Mouse (Mus musculus): ENCODE results near the gene Rps3a1.
A peak's percentile ranks its signal among the peaks of the same experiment; 100 is the strongest.

Rps3a1 gene

DNA sequence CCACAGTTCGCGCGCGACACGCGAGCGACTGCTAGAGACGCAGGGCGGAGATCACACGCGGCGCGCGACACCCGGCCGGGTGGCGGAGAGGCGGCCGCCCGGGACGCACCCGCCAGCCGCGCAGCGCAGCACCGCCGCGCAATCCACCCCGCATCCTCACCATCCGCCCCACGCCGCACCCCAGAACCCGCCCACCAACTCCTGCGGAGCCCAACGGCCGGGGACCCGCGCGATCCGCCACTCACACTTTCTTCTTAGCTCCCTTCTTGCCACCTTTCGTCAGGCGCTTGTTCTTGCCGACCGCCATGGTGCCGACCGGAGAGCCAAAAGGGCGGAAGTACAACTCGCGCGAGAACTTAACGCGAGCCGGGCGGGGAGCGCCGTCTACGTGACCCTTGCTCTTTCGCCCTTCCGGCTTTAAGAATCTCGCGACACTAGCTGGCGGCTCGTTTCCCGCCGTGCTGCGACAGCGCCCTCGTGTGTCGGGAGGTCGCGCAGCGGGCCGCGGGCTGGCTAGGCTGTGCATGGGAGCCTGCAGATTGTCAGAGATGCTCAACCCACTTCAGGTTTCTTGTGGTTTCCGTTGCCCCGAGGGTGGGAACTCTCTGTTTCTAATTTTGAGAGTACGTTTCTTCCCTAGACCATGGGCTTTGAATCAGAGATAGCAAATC is at the start of gene Rps3a1:
TSS of gene Rps3a1 (minus strand) at position 440 of the 671 bp plus-strand sequence.
- peak; percentile 100 for DNase-seq

DNA sequence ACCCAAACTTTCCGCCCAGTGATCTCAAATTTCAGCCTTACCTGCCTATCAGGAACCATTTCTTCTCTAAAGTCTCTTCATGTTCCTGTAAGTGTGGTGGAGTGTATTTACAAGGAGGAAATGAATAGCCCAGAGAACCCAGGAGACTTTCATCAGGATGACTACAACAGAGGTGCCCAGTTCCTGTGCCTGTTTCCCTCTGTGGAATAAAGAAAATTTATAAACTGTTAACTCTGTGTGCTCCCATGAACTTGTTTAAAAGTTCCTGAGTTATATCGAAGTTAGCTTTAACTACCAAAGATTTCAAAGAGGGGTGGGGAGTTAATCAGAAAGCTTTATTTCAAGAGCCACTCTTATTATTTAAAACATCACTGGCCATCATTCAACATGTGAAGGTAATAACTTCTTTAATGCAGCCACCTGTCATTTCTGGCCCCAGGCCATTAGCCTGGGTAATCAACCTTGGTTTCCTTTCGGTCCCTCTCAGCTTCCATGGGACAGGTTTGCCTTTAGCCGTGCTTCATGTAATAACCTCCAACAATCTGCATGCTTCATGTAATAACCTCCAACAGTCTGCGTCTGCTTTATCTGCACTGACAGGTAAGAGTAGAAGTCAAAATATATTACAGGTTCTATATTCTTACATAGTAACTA is 45.4 kb upstream of the Rps3a1 start:
- no peak for DNase-seq

DNA sequence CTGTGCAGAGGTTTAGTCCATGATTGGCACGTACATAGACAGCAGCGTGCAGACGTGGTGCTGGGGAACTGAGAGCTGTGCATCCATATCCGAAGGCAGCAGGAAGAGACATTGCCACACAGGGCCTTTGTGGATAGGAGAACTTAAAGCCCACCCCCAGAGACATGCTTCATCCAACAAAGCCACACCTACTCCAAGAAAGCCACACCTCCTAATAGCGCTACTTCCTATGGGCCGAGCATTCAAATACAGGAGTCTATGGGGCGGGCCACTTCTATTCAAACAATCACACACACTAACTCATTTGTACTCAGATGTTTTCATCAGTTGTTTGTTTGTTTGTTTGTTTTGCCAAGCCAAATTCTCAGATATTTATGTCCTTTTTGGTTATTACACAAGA is 42.0 kb upstream of the Rps3a1 start:
- DNase-seq, result no peak

GRCm38 (mm10) chr3:86181107-86181506 is 38.6 kb upstream of the Rps3a1 start:
- no peak for DNase-seq

- no peak for DNase-seq
Observed at GRCm38 (mm10) chr3:86179714-86180113, 37.2 kb upstream of the Rps3a1 start.

- DNase-seq, result no peak
Observed at GRCm38 (mm10) chr3:86168841-86169425, 26.4 kb upstream of the Rps3a1 start.

DNA sequence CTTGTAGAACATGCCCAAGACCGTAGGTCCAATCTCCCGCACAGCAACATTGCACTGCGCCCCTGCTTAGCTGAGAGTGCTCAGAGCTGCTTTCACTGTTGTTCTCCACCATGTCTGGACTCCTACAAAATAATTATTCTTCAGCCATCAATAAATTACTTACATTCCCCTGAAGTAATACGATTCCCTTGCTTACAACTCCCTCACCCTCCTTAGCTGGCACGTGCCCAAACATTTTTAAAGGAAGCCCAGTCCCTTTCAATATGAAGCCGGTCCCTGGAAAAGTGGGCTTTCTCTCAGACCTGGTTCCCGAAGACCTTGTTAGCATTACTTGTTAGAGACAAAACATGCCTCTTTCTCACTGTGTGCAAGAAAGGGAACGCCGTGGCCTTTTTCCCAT is 7.0 kb upstream of the Rps3a1 start:
- no peak for DNase-seq

DNA sequence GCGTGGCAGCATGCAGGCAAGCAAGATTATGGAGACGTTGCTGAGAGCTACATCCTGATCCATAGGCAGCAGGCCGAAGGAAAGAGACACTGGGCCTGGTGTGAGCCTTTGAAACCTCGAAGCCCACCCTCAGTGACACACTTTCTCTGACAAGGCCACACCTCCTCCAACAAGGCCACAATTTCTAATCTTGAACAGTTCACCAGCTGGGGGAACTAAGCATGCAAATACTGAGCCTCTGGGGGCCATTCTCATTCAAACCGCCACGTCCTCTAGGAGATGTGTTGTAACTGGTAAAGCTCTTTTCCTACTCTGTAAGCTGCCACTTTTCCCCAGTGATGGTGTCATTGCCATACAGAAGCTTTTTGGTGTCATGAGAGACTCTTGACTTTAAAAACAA is 6.6 kb upstream of the Rps3a1 start:
- no peak for DNase-seq

GRCm38 (mm10) chr3:86143343-86143742 is 841 bp upstream of the Rps3a1 start:
- DNase-seq, result peak; percentile 23

- peak; percentile 34 for DNase-seq
Observed at GRCm38 (mm10) chr3:86142934-86143317, 424 bp upstream of the Rps3a1 start.

- DNase-seq, result no peak
Observed at GRCm38 (mm10) chr3:86141886-86142262, 628 bp downstream of the Rps3a1 start.

GRCm38 (mm10) chr3:86141366-86141765 is 1.1 kb downstream of the Rps3a1 start:
- DNase-seq, result no peak

DNA sequence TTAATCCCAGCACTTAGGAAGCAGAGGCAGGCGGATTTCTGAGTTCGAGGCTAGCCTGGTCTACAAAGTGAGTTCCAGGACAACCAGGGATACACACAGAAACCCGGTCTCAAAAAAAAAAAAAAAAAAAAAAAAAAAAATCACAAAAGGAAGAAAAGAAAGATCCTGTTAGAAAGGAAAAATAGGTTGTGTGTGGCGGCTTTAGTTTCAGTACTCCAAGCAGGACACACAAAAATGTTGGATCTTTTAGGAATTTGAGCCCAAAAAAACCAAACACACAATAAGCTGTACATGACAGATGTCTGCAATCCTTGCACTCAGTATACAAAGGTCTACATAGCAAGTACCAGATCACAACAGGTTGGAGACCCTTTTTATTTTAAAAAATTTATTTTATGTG is 2.8 kb downstream of the Rps3a1 start:
- no peak for DNase-seq

DNA sequence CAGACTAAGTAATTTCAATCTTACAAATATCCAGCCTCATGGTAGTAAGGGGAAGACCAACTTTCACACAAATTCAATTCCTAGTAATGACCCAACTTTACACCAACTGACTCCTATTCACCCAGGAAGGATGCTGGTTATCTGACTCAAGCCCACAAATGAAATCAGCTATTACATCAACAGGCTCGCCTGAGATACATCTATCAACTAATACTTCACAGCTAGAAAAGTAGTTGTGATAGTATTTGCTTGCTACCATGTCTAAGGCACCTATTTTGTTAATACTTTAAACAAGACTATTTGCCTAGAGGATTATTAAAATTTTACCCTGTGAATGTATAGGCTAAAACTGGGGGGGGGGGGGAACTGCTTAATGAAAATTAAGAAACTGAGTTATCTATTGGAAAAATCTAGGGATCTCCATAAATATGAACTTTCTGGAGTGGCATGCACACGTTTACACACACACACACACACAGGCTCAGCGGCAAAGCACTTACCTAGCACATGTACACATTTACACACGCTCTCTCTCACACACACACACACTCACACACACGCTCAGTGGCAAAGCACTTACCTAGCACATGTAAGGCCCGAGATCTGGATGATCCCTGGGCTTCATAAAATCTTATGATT is 5.4 kb downstream of the Rps3a1 start:
- no peak for DNase-seq

GRCm38 (mm10) chr3:86135886-86136563 is 6.5 kb downstream of the Rps3a1 start:
- no peak for DNase-seq

GRCm38 (mm10) chr3:86134939-86135638 is 7.4 kb downstream of the Rps3a1 start:
- DNase-seq, result no peak

DNA sequence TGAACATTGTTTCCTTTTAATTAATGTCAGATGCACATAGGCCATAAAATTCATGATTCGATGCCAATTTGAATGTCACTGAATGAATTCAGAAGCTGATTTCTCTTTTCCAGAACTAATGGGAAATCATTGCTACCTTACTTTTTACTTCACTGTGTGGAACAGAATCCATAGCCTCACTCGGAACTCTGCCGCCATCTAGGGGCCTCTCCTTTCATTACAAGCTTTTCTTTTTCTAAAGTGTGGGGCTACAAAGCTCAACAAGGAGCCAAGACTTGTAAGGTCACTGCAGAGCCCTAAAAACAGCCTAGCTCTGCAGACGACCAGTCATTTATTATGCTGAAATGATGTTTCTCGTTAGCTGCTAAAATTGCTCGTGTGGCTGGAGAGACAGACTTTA is 12.7 kb downstream of the Rps3a1 start:
- DNase-seq, result peak; percentile 74

DNA sequence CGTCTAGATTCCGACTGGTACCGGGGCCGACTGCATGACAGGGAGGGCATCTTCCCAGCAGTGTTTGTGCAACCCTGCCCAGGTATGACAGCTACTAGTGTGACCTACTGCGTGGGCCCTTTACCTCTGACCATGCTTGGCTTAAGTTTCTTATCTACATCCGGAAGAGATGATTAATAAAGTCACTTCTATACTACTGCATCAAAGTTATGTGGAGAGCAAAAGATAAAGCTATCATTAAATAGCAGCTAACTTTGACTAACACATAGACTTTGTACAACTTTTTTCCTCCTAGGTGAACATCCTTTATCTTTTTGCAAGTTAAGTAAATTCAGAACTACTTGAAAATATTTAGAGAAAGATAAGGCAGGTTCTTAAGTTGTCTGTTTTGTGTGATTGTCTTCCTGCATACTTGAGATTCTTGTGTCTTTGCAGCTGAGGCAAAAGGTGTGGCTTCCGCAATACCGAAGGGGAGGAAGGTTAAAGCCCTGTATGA is 19.2 kb downstream of the Rps3a1 start:
- no peak for DNase-seq

GRCm38 (mm10) chr3:86122156-86122555 is 20.3 kb downstream of the Rps3a1 start:
- peak; percentile 25 for DNase-seq

DNA sequence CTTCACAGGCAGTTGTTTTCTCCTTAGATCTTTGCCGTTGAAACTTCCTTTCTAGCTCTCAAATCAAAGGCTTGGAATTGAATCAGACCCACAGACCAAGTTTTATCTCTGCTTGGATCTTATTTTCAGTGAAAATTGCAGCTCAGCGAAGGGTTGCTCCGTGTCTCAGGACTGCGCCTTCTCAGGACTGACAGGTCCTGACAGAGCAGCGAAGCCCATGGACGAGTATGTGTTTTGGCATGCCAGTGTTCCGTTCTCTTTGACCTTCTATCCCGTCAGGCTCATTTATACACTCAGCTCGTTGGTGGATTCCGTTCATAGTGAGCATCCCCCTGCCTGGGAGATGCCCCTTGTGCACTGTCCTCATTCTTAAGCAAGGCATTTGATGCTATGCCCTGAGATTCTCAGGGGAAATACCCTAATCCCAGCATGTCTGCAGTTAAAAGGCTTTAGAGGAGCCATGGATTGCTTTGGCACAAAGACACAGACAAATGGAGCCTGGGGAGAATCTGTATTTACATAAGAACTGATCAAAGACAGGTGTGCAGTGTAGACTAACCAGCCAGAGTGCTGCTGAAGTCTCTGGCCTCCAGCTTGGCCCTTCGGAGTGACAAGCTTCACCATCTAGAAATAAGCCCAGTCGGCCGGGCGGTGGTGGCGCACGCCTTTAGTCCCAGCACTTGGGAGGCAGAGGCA is 23.1 kb downstream of the Rps3a1 start:
- no peak for DNase-seq

DNA sequence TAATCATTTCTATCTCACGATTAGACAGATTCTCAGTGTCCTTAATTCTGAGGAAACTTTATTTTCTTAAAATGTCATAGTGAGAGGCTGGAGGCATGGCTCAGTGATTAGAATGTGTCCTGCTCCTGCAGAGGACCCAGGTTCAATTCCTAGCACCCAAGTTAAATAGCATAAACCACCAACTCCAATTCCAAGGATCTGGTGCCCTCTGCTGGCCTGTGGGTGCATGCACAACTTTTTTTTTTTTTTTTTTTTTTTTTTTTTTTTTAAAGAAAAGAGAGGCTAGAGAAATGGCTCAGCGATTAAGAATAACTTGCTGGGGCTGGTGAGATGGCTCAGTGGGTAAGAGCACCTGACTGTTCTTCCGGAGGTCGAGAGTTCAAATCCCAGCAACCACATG is 25.6 kb downstream of the Rps3a1 start:
- DNase-seq, result no peak
